Mouse (Mus musculus): ENCODE data around the gene Prdm1. TPM values are rescaled to one million over a fixed set of nuclear protein-coding genes. Genes with fewer than 3 reads are reported as not detected.

Prdm1 gene
- polyA plus RNA-seq, 1 experiment, result 0.29 TPM

- no peak for DNase-seq
- Histone ChIP-seq H3K4me1 (ENCODE audit: control insufficient read depth, insufficient read depth, low read length) (no peaks in the 10 kb centered on the region), H3K27me3 (ENCODE audit: control insufficient read depth, insufficient read depth, low read length) (peaks cover 8% of the 10 kb centered on the region; the same call in 1 of the 2 replicates), H3K27ac (ENCODE audit: insufficient read depth, low read length) (no peak overlapping the region), H3K4me3 (replicated peaks; ENCODE audit: insufficient read depth, low read depth, low read length) (no peak overlapping the region)
- 83% methylated on average over 2 of the region's 2 CpGs for WGBS
- TF ChIP-seq POLR2A (IDR thresholded peaks at IDR 0.05; ENCODE audit: borderline replicate concordance, insufficient read depth, low read length) (no peak), CTCF (IDR thresholded peaks at IDR 0.05; ENCODE audit: borderline replicate concordance, insufficient read depth, low read depth, low read length) (no peak)
Measured at GRCm38 (mm10) chr10:44454111-44454510, 74.2 kb downstream of the Prdm1 start.

- no peaks in the 10 kb centered on the region for H3K27me3 ChIP-seq (ENCODE audit: control insufficient read depth, insufficient read depth, low read length)
- TF ChIP-seq POLR2A (IDR thresholded peaks at IDR 0.05; ENCODE audit: borderline replicate concordance, insufficient read depth, low read length) (no peak), CTCF (IDR thresholded peaks at IDR 0.05; ENCODE audit: borderline replicate concordance, insufficient read depth, low read depth, low read length) (no peak)
- H3K4me3 ChIP-seq (replicated peaks; ENCODE audit: insufficient read depth, low read depth, low read length), result no peak overlapping the region
- no peak for DNase-seq
- no peak overlapping the region for H3K27ac ChIP-seq (ENCODE audit: insufficient read depth, low read length)
- no peaks in the 10 kb centered on the region for H3K4me1 ChIP-seq (ENCODE audit: control insufficient read depth, insufficient read depth, low read length)
- 94% methylated on average over 2 of the region's 2 CpGs for WGBS
Measured at GRCm38 (mm10) chr10:44450835-44451234, 77.5 kb downstream of the Prdm1 start.

- 88% methylated on average over 13 of the region's 13 CpGs for WGBS
- H3K4me1 ChIP-seq (ENCODE audit: control insufficient read depth, insufficient read depth, low read length), result no peaks in the 10 kb centered on the region
- no peak for DNase-seq
- H3K27ac ChIP-seq (ENCODE audit: insufficient read depth, low read length), result no peak overlapping the region
- no peak overlapping the region for H3K4me3 ChIP-seq (replicated peaks; ENCODE audit: insufficient read depth, low read depth, low read length)
- TF ChIP-seq POLR2A (IDR thresholded peaks at IDR 0.05; ENCODE audit: borderline replicate concordance, insufficient read depth, low read length) (no peak), CTCF (IDR thresholded peaks at IDR 0.05; ENCODE audit: borderline replicate concordance, insufficient read depth, low read depth, low read length) (no peak)
- H3K27me3 ChIP-seq (ENCODE audit: control insufficient read depth, insufficient read depth, low read length), result no peaks in the 10 kb centered on the region
Measured at GRCm38 (mm10) chr10:44450108-44450507, 78.2 kb downstream of the Prdm1 start.

- WGBS, result 77% methylated on average over 5 of the region's 5 CpGs
- DNase-seq, result no peak
- H3K4me1 ChIP-seq (ENCODE audit: control insufficient read depth, insufficient read depth, low read length), result no peaks in the 10 kb centered on the region
Measured at GRCm38 (mm10) chr10:44449666-44450065, 78.6 kb downstream of the Prdm1 start.

GRCm38 (mm10) chr10:44448165-44448564 is 80.1 kb downstream of the Prdm1 start:
- no peak for DNase-seq
- no peak for TF ChIP-seq POLR2A (IDR thresholded peaks at IDR 0.05; ENCODE audit: borderline replicate concordance, insufficient read depth, low read length)
- no peak for TF ChIP-seq CTCF (IDR thresholded peaks at IDR 0.05; ENCODE audit: borderline replicate concordance, insufficient read depth, low read depth, low read length)
- H3K27me3 ChIP-seq (ENCODE audit: control insufficient read depth, insufficient read depth, low read length), result no peaks in the 10 kb centered on the region
- no peak overlapping the region for H3K4me3 ChIP-seq (replicated peaks; ENCODE audit: insufficient read depth, low read depth, low read length)
- WGBS, result 80% methylated on average over 12 of the region's 12 CpGs
- H3K4me1 ChIP-seq (ENCODE audit: control insufficient read depth, insufficient read depth, low read length), result no peaks in the 10 kb centered on the region
- H3K27ac ChIP-seq (ENCODE audit: insufficient read depth, low read length), result no peak overlapping the region

More at GRCm38 (mm10) chr10:44449666-44450065, 78.6 kb downstream of the Prdm1 start:
- no peak overlapping the region for H3K4me3 ChIP-seq (replicated peaks; ENCODE audit: insufficient read depth, low read depth, low read length)
- H3K27ac ChIP-seq (ENCODE audit: insufficient read depth, low read length), result no peak overlapping the region
- no peak for TF ChIP-seq POLR2A (IDR thresholded peaks at IDR 0.05; ENCODE audit: borderline replicate concordance, insufficient read depth, low read length)
- TF ChIP-seq CTCF (IDR thresholded peaks at IDR 0.05; ENCODE audit: borderline replicate concordance, insufficient read depth, low read depth, low read length), result no peak
- no peaks in the 10 kb centered on the region for H3K27me3 ChIP-seq (ENCODE audit: control insufficient read depth, insufficient read depth, low read length)

- WGBS, result 93% methylated on average over 14 of the region's 14 CpGs
- DNase-seq, result no peak
- TF ChIP-seq POLR2A (IDR thresholded peaks at IDR 0.05; ENCODE audit: borderline replicate concordance, insufficient read depth, low read length) (no peak), CTCF (IDR thresholded peaks at IDR 0.05; ENCODE audit: borderline replicate concordance, insufficient read depth, low read depth, low read length) (no peak)
Measured at GRCm38 (mm10) chr10:44447406-44448139, 80.7 kb downstream of the Prdm1 start.

GRCm38 (mm10) chr10:44447001-44447400 is 81.3 kb downstream of the Prdm1 start:
- WGBS, result 92% methylated on average over 10 of the region's 10 CpGs

More at GRCm38 (mm10) chr10:44447406-44448139, 80.7 kb downstream of the Prdm1 start:
- Histone ChIP-seq H3K4me1 (ENCODE audit: control insufficient read depth, insufficient read depth, low read length) (no peaks in the 10 kb centered on the region), H3K27ac (ENCODE audit: insufficient read depth, low read length) (no peak overlapping the region), H3K27me3 (ENCODE audit: control insufficient read depth, insufficient read depth, low read length) (no peaks in the 10 kb centered on the region), H3K4me3 (replicated peaks; ENCODE audit: insufficient read depth, low read depth, low read length) (no peak overlapping the region)

GRCm38 (mm10) chr10:44444415-44444814 is 83.9 kb downstream of the Prdm1 start:
- 80% methylated on average over 4 of the region's 4 CpGs for WGBS
- Histone ChIP-seq H3K4me1 (ENCODE audit: control insufficient read depth, insufficient read depth, low read length) (no peaks in the 10 kb centered on the region), H3K4me3 (replicated peaks; ENCODE audit: insufficient read depth, low read depth, low read length) (no peak overlapping the region), H3K27ac (ENCODE audit: insufficient read depth, low read length) (no peak overlapping the region), H3K27me3 (ENCODE audit: control insufficient read depth, insufficient read depth, low read length) (no peaks in the 10 kb centered on the region)
- TF ChIP-seq CTCF (IDR thresholded peaks at IDR 0.05; ENCODE audit: borderline replicate concordance, insufficient read depth, low read depth, low read length) (no peak), POLR2A (IDR thresholded peaks at IDR 0.05; ENCODE audit: borderline replicate concordance, insufficient read depth, low read length) (no peak)
- no peak for DNase-seq

More at GRCm38 (mm10) chr10:44447001-44447400, 81.3 kb downstream of the Prdm1 start:
- Histone ChIP-seq H3K4me3 (replicated peaks; ENCODE audit: insufficient read depth, low read depth, low read length) (no peak overlapping the region), H3K27me3 (ENCODE audit: control insufficient read depth, insufficient read depth, low read length) (no peaks in the 10 kb centered on the region), H3K27ac (ENCODE audit: insufficient read depth, low read length) (no peak overlapping the region), H3K4me1 (ENCODE audit: control insufficient read depth, insufficient read depth, low read length) (no peaks in the 10 kb centered on the region)
- DNase-seq, result no peak
- no peak for TF ChIP-seq POLR2A (IDR thresholded peaks at IDR 0.05; ENCODE audit: borderline replicate concordance, insufficient read depth, low read length)
- TF ChIP-seq CTCF (IDR thresholded peaks at IDR 0.05; ENCODE audit: borderline replicate concordance, insufficient read depth, low read depth, low read length), result no peak

Data from cerebellum, adult 2 months (tissue).